Mouse (Mus musculus) embryonic stem cell, embryonic (primary cell): ENCODE data around the gene Tmco1.

ENCODE experiments used
- CTCF ChIA-PET, 4 experiments: fragments of 300-600 bp in 2 of 4; fragments of 350-600 bp in 2 of 4; sonication (Branson Sonifier 250); formaldehyde crosslinking; loops; one replicate each; lab custom pipeline; 2022; ENCODE audit warnings: inconsistent platforms in 2 of 4; lab: Charles Lee
- POLR2A ChIA-PET, 4 experiments: fragments of 300-600 bp in 2 of 4; fragments of 350-600 bp in 2 of 4; sonication (Branson Sonifier 250); formaldehyde crosslinking; loops; one replicate each; lab custom pipeline; 2022; ENCODE audit warnings: antibody characterized with exemption in 4 of 4, inconsistent platforms in 1 of 4; lab: Charles Lee

The Tmco1 gene

DNA sequence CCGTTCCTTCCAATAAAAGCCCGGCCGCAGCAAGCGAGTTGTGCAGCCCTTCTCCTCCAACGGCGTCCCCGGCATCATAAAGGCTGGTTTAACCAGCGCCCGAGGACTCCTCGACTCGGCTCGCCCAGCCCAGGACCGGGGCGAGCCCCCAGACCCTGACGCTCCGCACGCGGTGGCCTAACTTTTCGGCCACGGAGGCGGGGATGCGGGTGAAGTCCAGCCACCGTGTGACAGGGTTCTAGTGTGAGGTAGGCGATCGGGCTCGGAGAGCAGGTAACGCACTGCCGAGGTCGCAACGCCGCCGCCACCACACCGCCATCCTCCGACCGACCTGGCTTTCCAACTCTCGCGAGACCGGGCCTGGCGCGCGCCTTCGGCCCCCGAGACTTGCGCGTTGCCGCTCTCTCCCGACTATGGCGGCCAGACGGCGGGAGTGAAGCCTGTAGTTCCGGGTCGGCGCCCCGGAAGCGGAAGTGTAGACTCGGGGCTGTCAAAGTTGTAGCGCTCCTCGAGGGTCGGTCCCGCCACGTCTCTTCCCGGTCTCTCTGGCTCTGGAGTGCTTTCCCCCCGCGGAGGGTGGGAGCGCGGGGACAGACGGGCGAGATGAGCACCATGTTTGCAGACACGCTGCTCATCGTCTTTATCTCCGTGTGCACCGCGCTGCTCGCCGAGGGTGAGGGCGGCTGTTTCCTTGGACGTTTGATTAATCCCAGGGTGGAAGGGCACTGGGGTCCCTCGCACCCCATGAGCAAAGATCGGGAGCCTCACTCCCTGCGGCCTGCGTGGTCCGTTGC, at the start of gene Tmco1:
TSS of gene Tmco1 (plus strand) at position 118 of the 794 bp plus-strand sequence.
- CTCF ChIA-PET = interaction anchor here in 1 of 4 experiments (1.1 kb wide), 1 partner anchor 8 kb away, joined by 3 read pairs; no protein-coding TSS in a partner anchor
- POLR2A ChIA-PET = interaction anchor here in 2 of 4 experiments (1.2 to 1.4 kb wide), 2 partner anchors 19 to 38 kb away, joined by 5 to 9 read pairs; no protein-coding TSS in a partner anchor

DNA sequence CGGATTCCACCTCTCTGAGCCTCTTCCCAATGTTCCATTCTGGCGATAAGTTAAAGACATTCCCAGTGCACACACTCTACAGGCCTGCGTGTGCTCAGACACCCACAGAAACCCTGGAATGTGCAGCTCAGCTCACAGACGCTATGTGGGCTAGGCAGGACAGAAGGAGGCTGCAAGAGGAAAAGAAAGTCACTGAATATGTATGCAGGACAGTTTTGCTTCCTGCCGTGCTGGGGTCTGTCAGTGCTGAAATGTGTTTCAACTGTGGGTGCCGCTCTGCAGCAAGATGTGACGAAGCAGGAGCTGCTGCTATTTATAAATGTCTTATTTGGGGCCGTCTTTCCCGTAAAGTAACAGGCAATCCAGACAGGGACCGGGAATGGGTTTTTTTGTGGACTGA, 48.5 kb upstream of the Tmco1 start:
- CTCF ChIA-PET = interaction anchor here in 3 of 4 experiments (0.6 to 1.7 kb wide), 4 partner anchors 31 to 501 kb away, joined by 3 to 4 read pairs (median 3); no protein-coding TSS in a partner anchor
- POLR2A ChIA-PET = interaction anchor here in 3 of 4 experiments (0.6 to 37.4 kb wide), 18 partner anchors 1 to 134 kb away, joined by 3 to 1103 read pairs (median 4); partner anchors contain the start of genes Uck2 (in 2 of the 3) and Mgst3 (in 1 of the 3)

DNA sequence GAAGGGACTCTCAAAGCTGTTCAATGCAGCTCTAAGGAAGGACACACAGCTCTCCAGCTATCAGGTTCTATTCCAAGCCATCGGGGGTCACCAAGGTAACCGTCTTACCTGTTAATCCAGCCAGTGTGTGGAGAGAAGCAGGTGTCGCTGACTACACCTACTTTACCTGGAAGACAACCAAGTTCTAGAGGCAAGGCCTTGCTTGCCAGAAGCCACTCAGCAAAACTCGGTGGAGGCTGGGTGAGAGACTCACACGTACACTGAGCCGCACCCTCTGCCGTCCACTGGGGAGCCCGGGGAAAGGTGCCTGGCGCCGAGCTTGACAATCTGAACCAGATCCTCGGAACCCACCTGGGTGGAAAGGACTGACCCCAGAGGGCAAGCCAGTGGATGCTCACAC, 46.4 kb upstream of the Tmco1 start:
- ChIA-PET CTCF (interaction anchor here in 2 of 4 experiments (0.7 kb wide), 2 partner anchors 31 to 383 kb away, joined by 4 to 6 read pairs; no protein-coding TSS in a partner anchor), POLR2A (interaction anchor here in 3 of 4 experiments (0.5 to 37.4 kb wide), 11 partner anchors 0 to 45 kb away, joined by 3 to 1103 read pairs (median 9); partner anchors contain the start of gene Uck2 (in 2 of the 3))

DNA sequence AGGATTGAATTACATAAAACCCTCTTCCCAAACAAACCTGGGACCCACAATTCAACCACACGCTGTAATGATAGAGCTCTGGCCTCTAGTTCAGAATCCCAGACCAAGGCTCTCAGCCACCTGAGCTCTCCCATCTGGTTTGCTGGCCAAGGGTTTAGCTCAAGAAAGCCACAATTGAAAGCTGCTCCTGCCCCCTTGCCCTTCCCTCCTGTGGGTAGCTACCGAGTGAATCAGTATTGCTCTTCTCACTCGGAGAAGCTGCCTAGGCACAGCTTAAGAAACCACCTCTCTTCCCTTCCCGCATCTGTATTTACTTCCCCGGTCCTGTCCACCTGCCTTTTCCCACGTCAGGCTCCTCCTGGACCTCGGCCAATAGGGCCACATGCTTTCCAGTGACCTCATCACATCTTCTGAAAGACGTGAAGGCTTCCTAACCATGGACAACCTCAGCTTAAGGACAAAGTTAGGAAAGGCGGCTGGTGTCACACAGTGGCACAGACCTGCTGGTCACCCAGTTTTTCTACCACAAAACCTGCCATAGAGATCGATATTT, 45.6 kb upstream of the Tmco1 start:
- CTCF ChIA-PET = interaction anchor here in 2 of 4 experiments (1.2 to 1.3 kb wide), 2 partner anchors 35 to 42 kb away, joined by 3 read pairs; no protein-coding TSS in a partner anchor
- POLR2A ChIA-PET = interaction anchor here in 3 of 4 experiments (0.5 to 37.4 kb wide), 18 partner anchors 1 to 91 kb away, joined by 3 to 1103 read pairs (median 5); partner anchors contain the start of gene Uck2 (in 2 of the 3)

DNA sequence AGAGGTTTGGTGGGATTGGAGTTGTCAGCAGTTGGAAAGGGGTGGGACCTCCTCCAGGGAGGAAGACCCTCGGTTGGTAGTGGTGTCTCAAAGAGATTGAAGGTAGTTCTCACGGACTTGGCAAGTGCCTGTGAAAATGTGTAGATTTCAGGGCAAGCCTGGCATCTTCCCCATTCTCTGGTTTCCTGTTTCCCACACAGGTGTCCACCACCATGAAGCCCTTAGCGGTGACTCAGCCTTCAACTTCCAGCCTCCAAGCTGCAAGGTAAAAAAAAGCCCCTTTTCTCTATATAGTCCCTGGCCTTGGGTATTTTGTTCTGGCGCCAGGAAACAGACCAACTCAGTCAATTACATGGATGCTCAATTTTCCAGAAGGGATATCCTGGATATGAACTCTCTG, 42.8 kb upstream of the Tmco1 start:
- ChIA-PET CTCF (interaction anchor here in 1 of 4 experiments (0.5 kb wide), 1 partner anchor 902 kb away, joined by 3 read pairs; no protein-coding TSS in a partner anchor), POLR2A (interaction anchor here in 2 of 4 experiments (0.9 to 37.4 kb wide), 12 partner anchors 4 to 120 kb away, joined by 3 to 1103 read pairs (median 7); partner anchors contain the start of gene Uck2 (in 2 of the 2))

DNA sequence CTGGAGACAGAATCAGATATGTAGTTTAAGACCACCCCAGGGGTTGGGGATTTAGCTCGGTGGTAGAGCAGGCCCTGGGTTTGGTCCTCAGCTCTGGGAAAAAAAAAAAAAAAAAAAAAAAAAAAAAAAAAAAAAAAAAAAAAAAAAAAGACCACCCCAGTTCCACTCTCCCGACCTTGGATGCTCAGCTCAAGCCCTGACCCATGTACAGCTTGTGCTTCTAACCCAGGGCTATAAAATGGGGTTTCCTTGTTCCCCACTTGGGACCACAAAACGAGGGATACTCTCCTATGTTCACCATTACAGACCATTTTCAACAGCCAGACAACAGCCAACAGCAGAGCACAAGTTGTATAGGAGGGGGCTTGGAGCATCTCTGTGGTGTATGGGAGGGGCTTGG, 41.5 kb upstream of the Tmco1 start:
- POLR2A ChIA-PET = interaction anchor here in 3 of 4 experiments (0.6 to 37.4 kb wide), 12 partner anchors 5 to 1078 kb away, joined by 3 to 1103 read pairs (median 8); partner anchors contain the start of gene Uck2 (in 3 of the 3)

DNA sequence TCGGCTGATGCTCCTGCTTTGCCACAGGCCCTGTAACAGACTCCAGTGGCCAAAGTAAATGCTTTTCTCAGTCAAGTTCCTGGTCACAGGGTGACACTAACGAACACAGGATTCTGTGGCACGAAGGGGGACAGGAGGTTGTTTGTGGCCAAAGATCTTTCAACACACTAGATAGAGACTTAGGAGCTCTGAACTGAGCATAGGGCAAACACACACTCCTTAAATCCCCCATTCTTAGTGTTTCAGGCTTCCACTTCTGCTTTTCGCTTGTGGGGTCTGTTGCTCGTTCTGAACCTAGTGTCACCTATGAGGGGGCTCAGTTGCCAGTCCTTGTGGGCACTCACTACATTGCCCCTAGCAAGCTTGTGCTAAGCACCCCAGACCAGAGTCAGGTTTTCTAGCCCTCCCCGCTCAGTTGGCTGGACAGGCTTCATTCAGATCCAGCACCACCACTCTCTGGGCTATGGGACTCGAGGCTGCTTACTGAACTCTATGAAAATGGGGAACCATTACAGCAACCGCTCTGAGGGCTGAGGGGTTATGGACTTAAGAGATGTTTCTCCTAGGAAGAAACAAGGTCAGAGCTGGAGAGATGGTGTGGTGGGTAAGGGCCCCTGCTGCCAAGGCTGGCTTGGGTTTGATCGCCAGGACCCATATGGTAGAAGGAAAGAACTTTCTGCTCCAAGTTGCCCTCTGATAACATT, 39.7 kb upstream of the Tmco1 start:
- ChIA-PET CTCF (interaction anchor here in 2 of 4 experiments (0.5 to 1.0 kb wide), 3 partner anchors 10 to 105 kb away, joined by 3 to 4 read pairs (median 4); no protein-coding TSS in a partner anchor), POLR2A (interaction anchor here in 3 of 4 experiments (0.9 to 37.4 kb wide), 29 partner anchors 6 to 106 kb away, joined by 3 to 1103 read pairs (median 10); partner anchors contain the start of genes Uck2 (in 3 of the 3) and Aldh9a1 (in 2 of the 3))

More for the DNA sequence above, 41.5 kb upstream of the Tmco1 start:
- CTCF ChIA-PET = interaction anchor here in 1 of 4 experiments (0.6 kb wide), 1 partner anchor 1090 kb away, joined by 10 read pairs; no protein-coding TSS in a partner anchor

DNA sequence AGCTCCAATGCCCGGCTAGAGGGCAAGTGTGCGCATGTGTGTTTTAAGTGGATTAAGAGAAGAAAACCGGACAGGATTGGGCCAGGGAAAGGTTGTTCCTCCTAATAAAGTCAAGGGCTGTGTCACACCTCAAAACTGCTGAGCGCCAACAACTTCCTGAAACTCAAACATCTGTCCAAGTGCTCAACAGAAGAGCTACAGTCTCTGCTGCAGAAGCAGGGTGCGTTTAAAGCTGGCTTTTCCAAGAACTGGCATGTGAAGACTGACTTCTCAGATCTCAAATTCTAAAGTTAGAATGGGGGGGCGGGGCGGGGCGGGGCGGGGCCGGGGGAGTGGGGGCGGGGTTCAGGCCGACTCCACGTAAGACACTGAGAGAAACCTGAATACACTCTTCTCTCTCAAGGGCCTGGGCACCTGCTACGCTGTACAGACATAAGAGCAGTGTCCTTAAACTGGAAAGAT, 38.8 kb upstream of the Tmco1 start:
- ChIA-PET POLR2A (interaction anchor here (0.6 to 37.4 kb wide), 53 partner anchors 5 to 177 kb away, joined by 3 to 1103 read pairs (median 8); partner anchors contain the start of genes Uck2 (in 4 of the 4), Aldh9a1 (in 2 of the 4) and Mgst3 (in 1 of the 4)), CTCF (interaction anchor here in 2 of 4 experiments (0.5 to 1.0 kb wide), 3 partner anchors 9 to 104 kb away, joined by 3 to 4 read pairs (median 4); no protein-coding TSS in a partner anchor)

DNA sequence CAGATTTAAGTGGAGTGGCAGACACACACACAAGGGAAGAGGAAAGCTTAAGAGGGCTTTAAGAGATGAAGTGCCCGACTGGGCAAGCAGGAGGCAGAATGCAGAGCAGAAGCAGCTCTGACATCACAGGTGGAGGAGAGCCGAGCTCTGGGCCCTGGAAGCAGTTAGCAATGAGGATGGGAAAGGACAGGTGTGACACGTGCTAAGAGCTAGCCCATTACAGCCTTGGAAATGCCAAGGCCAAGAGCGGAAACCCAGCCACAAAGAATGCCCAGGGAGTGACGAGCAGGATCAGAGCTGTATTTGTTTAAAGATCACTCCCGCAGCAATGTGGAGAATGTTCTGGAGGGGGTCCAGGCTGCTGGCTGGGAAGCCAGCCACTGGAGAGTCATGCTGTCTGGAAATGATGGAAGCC, 38.3 kb upstream of the Tmco1 start:
- CTCF ChIA-PET = interaction anchor here in 1 of 4 experiments (1.0 to 1.6 kb wide), 6 partner anchors 9 to 79 kb away, joined by 3 to 6 read pairs (median 4); partner anchors contain the start of gene Aldh9a1
- POLR2A ChIA-PET = interaction anchor here (0.6 to 37.4 kb wide), 60 partner anchors 4 to 176 kb away, joined by 3 to 1103 read pairs (median 8); partner anchors contain the start of genes Uck2 (in 4 of the 4), Aldh9a1 (in 3 of the 4) and Mgst3 (in 2 of the 4)

DNA sequence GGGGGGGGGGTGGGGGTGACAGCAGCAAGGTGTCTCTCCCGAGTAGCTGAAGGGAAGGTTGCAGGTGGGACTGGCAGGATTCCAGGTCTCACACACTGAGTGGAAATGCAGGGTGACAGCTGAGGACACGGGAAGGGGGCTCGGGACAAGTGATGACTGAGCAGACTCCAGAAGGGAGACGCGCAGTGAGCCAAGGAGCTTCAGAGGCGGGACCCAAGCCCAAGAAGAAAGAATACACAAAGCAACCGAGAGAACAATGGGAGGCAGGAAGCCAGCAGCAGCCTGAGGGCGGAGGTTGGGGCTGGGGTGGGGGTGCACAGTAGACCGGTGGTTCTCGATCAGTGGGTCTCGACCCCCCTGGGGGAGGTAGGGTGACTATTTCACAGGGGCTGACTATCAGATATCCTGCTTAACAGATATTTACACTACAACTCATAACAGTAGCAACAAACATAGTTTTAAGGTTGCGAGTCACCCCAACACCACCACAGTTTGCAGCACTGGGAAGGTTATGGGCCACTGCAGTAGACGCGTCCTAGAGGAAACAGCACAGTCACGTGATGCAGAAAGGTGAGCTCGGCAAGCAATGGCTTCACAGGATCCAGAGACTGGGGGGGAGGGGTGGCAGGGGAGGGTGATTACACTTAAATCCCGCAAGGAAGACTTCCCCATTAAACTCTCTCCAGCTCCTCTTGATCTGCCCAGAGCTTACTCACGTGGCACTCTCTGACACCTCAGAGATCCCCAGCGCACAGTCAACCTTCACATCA, 37.7 kb upstream of the Tmco1 start:
- CTCF ChIA-PET = interaction anchor here in 2 of 4 experiments (0.5 to 1.6 kb wide), 11 partner anchors 11 to 79 kb away, joined by 3 to 6 read pairs (median 4); partner anchors contain the start of gene Aldh9a1 (in 1 of the 2)
- POLR2A ChIA-PET = interaction anchor here (0.6 to 37.4 kb wide), 77 partner anchors 4 to 1937 kb away, joined by 3 to 1103 read pairs (median 7); partner anchors contain the start of genes Uck2 (in 4 of the 4), Aldh9a1 (in 3 of the 4) and Mgst3 (in 2 of the 4)

DNA sequence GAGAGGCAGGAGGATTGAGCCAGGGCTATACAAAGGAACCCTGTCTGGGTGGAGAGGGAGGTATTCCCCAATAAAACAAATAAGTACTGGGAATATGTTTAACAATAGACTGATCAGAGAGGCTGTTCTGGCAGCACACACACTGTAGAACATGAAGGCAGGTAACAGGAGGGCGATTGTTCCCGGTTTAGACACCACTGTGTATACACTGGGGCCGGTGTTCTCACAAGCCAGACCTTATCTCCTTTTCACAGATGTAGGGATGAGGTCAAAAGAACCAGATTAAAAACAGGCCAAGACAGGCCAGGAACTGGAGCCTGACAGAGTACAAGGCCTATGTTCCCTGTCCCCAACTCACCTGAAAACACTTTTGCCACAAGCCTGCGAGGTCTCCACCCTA, 36.9 kb upstream of the Tmco1 start:
- ChIA-PET POLR2A (interaction anchor here (0.6 to 37.4 kb wide), 54 partner anchors 3 to 1146 kb away, joined by 3 to 1103 read pairs (median 8); partner anchors contain the start of genes Uck2 (in 4 of the 4), Aldh9a1 (in 1 of the 4) and Mgst3 (in 1 of the 4)), CTCF (interaction anchor here in 2 of 4 experiments (0.8 to 1.6 kb wide), 6 partner anchors 11 to 66 kb away, joined by 3 to 6 read pairs (median 4); no protein-coding TSS in a partner anchor)

DNA sequence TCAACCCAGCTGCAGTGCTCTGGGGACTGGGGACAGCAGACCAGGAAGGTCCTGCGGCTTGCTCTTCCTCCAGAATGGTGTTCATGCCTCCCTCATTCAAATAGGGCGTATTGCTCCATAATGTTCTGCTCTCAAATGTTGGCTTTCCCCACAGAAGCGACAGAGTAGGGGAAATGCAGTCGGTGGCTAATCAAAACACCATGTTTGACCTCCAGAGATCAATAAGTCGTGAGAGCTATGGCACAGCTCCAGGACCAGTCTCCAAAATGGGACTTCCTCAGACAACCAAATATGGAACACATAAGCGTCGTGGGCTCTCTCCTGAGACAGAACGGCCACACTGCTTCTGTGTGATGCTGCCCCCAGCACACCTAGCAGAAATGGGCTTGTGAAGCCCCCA, 36.3 kb upstream of the Tmco1 start:
- CTCF ChIA-PET = no interaction called here
- POLR2A ChIA-PET = interaction anchor here (0.9 to 37.4 kb wide), 21 partner anchors 3 to 122 kb away, joined by 3 to 1103 read pairs (median 19); partner anchors contain the start of genes Uck2 (in 3 of the 4), Mgst3 (in 2 of the 4) and Aldh9a1 (in 1 of the 4)

DNA sequence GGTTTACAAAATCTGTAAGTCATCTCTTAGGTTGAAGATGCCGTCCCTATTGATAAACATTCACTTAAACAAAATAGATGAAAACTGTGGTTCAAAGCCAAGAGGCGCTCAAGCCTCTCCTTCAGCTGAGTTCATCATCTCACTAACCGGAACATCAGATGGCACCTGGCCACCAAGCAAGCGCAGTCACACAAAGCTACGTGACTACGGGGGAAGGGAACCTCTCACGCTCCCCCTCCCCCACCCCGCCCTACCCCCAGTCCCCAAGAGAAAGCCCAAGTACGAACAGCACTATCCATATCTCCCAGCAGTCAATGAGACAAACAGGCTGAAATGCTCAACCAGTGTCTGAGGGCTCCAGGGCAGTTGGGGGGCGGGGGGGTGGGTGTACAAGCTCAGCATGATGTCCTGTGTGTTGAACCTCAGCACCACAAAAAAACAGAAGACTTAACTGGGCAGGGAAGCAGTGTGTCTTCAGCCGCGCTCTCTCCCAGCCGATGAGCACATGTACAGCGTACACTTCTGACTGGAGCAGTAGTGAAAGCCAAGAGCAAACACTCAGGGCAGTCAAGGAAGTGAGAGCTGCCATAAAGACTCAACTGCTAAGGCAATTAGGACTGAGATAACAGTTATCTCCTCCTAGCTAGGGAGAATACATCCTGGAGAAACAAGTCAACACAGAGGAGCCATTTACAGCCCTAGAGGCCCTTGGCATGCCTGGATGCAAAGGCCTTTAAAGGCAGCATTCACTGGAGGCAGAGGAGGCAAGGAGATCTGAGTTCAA, 34.6 kb upstream of the Tmco1 start:
- ChIA-PET POLR2A (interaction anchor here (0.5 to 37.4 kb wide), 43 partner anchors 1 to 974 kb away, joined by 3 to 1103 read pairs (median 5); partner anchors contain the start of genes Uck2 (in 4 of the 4), Mgst3 (in 2 of the 4) and Aldh9a1 (in 1 of the 4)), CTCF (interaction anchor here in 2 of 4 experiments (0.7 to 1.4 kb wide), 2 partner anchors 42 to 65 kb away, joined by 4 to 5 read pairs; no protein-coding TSS in a partner anchor)

DNA sequence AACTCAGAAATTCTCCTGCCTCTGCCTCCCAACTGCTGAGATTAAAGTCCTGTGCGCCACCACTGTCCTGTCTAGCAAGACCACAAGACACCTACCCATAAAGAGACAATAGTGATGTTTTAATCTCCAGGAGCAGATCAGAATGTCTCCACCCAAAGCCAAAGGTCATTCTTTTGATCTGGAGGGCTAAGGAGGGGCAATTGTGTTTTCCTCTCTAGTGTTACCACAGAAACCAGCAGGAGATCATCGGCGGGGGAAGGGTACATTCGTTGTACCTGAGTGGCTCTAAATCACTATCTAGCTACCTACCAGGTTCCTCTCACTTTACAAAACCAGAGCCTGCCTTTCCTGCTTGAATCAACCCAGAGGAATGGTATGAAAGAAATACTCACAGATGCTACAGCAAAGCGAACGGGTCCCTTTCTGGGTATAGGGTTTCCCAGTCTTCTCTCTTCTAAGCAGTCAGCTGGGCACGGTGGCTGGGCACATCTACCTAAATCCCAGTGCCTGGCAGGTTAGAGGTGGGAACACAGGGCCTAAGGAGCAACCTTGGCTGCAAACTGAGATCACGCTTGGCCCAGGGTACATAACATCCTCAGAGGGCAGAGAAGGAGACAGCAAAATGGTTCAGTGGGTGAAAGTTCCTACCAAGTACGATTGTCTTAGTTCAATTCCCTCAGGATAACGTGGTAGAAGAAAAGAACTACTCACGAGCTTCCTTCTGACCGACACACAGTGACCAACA, 33.4 kb upstream of the Tmco1 start:
- ChIA-PET CTCF (interaction anchor here in 1 of 4 experiments (1.3 to 1.4 kb wide), 2 partner anchors 14 to 43 kb away, joined by 3 to 4 read pairs; no protein-coding TSS in a partner anchor), POLR2A (interaction anchor here in 3 of 4 experiments (0.6 to 37.4 kb wide), 38 partner anchors 0 to 119 kb away, joined by 3 to 1103 read pairs (median 6); partner anchors contain the start of genes Uck2 (in 3 of the 3), Aldh9a1 (in 2 of the 3) and Mgst3 (in 1 of the 3))
